Mouse (Mus musculus): ENCODE measurements around the gene Gm9945. TPM values are rescaled to one million over a fixed set of nuclear protein-coding genes. Genes with fewer than 3 reads are reported as not detected.

The Gm9945 gene
- polyA plus RNA-seq, 1 experiment from 2014 or later: not detected

- H3K4me1 ChIP-seq (replicated peaks): peaks cover 15% of the 10 kb centered on the region; the same call in 1 of the 2 replicates
- no peaks in the 10 kb centered on the region for H3K9me3 ChIP-seq
- 0 out of 2 replicates have a peak, but pooled peaks cover 4% of the 10 kb centered on the region for H3K27me3 ChIP-seq
- no peak for ATAC-seq (ENCODE audit: insufficient number of reproducible peaks, insufficient read depth, low FRiP score, low TSS enrichment, low read depth)
- no peak overlapping the region for H3K4me3 ChIP-seq (replicated peaks)
- no peak overlapping the region for H3K27ac ChIP-seq
- no peak overlapping the region for H3K4me2 ChIP-seq
- H3K36me3 ChIP-seq: no peaks in the 10 kb centered on the region
- WGBS: 71% methylated on average over 6 of the region's 6 CpGs
- no peak overlapping the region for H3K9ac ChIP-seq (replicated peaks)
These were observed 17.0 kb downstream of the Gm9945 start for GRCm38 (mm10) chr11:53496946-53497345.

- no peaks in the 10 kb centered on the region for H3K36me3 ChIP-seq
- H3K4me1 ChIP-seq (replicated peaks): peaks cover 19% of the 10 kb centered on the region; the same call in 1 of the 2 replicates
- H3K4me2 ChIP-seq: peak overlapping the region; percentile 40
- H3K9ac ChIP-seq (replicated peaks): no peak overlapping the region
- no peak overlapping the region for H3K27ac ChIP-seq
- ATAC-seq (ENCODE audit: insufficient number of reproducible peaks, insufficient read depth, low FRiP score, low TSS enrichment, low read depth): no peak; the same call in 1 of the 2 replicates
- H3K27me3 ChIP-seq: 0 out of 2 replicates have a peak, but pooled peaks cover 4% of the 10 kb centered on the region
- H3K9me3 ChIP-seq: no peaks in the 10 kb centered on the region
- WGBS: 12% methylated on average over 11 of the region's 11 CpGs
- H3K4me3 ChIP-seq (replicated peaks): no peak overlapping the region
These were observed 20.6 kb downstream of the Gm9945 start for GRCm38 (mm10) chr11:53500569-53500968.

- Histone ChIP-seq H3K36me3 (no peaks in the 10 kb centered on the region), H3K4me1 (replicated peaks) (peaks cover 13% of the 10 kb centered on the region; the same call in 1 of the 2 replicates), H3K27me3 (0 out of 2 replicates have a peak, but pooled peaks cover 4% of the 10 kb centered on the region), H3K9ac (replicated peaks) (no peak overlapping the region), H3K9me3 (no peaks in the 10 kb centered on the region), H3K4me3 (replicated peaks) (no peak overlapping the region), H3K4me2 (no peak overlapping the region), H3K27ac (no peak overlapping the region)
- no peak for ATAC-seq (ENCODE audit: insufficient number of reproducible peaks, insufficient read depth, low FRiP score, low TSS enrichment, low read depth)
- 81% methylated on average over 8 of the region's 8 CpGs for WGBS
These were observed 22.2 kb downstream of the Gm9945 start for GRCm38 (mm10) chr11:53502039-53502765.

- H3K9me3 ChIP-seq: no peaks in the 10 kb centered on the region
- 0 out of 2 replicates have a peak, but pooled peaks cover 4% of the 10 kb centered on the region for H3K27me3 ChIP-seq
- H3K9ac ChIP-seq (replicated peaks): no peak overlapping the region
- no peak overlapping the region for H3K4me2 ChIP-seq
- no peak overlapping the region for H3K27ac ChIP-seq
- no peak for ATAC-seq (ENCODE audit: insufficient number of reproducible peaks, insufficient read depth, low FRiP score, low TSS enrichment, low read depth)
- WGBS: 86% methylated on average over 5 of the region's 5 CpGs
- peaks cover 13% of the 10 kb centered on the region; the same call in 1 of the 2 replicates for H3K4me1 ChIP-seq (replicated peaks)
- H3K36me3 ChIP-seq: no peaks in the 10 kb centered on the region
- no peak overlapping the region for H3K4me3 ChIP-seq (replicated peaks)
These were observed 23.8 kb downstream of the Gm9945 start for GRCm38 (mm10) chr11:53503738-53504137.

- H3K27ac ChIP-seq: no peak overlapping the region
- H3K27me3 ChIP-seq: 0 out of 2 replicates have a peak, but pooled peaks cover 4% of the 10 kb centered on the region
- H3K9me3 ChIP-seq: no peaks in the 10 kb centered on the region
- no peak overlapping the region for H3K4me2 ChIP-seq
- H3K36me3 ChIP-seq: no peaks in the 10 kb centered on the region
- peaks cover 13% of the 10 kb centered on the region; the same call in 1 of the 2 replicates for H3K4me1 ChIP-seq (replicated peaks)
- no peak overlapping the region for H3K9ac ChIP-seq (replicated peaks)
- no peak for ATAC-seq (ENCODE audit: insufficient number of reproducible peaks, insufficient read depth, low FRiP score, low TSS enrichment, low read depth)
- H3K4me3 ChIP-seq (replicated peaks): no peak overlapping the region
- WGBS: 90% methylated on average over 8 of the region's 8 CpGs
These were observed 24.4 kb downstream of the Gm9945 start for GRCm38 (mm10) chr11:53504376-53504775.

- no peaks in the 10 kb centered on the region for H3K9me3 ChIP-seq
- H3K9ac ChIP-seq (replicated peaks): no peak overlapping the region
- ATAC-seq (ENCODE audit: insufficient number of reproducible peaks, insufficient read depth, low FRiP score, low TSS enrichment, low read depth): no peak
- no peak overlapping the region for H3K27ac ChIP-seq
- no peak overlapping the region for H3K4me3 ChIP-seq (replicated peaks)
- no peaks in the 10 kb centered on the region for H3K36me3 ChIP-seq
- WGBS: 49% methylated on average over 5 of the region's 5 CpGs
- H3K4me1 ChIP-seq (replicated peaks): peaks cover 13% of the 10 kb centered on the region; the same call in 1 of the 2 replicates
- no peak overlapping the region for H3K4me2 ChIP-seq
- no peaks in the 10 kb centered on the region for H3K27me3 ChIP-seq
These were observed 25.2 kb downstream of the Gm9945 start for GRCm38 (mm10) chr11:53505026-53505663.

GRCm38 (mm10) chr11:53507098-53507805, 27.3 kb downstream of the Gm9945 start:
- ATAC-seq (ENCODE audit: insufficient number of reproducible peaks, insufficient read depth, low FRiP score, low TSS enrichment, low read depth): no peak
- 80% methylated on average over 9 of the region's 9 CpGs for WGBS

GRCm38 (mm10) chr11:53508152-53508551, 28.2 kb downstream of the Gm9945 start:
- Histone ChIP-seq H3K36me3 (no peaks in the 10 kb centered on the region), H3K27me3 (no peaks in the 10 kb centered on the region), H3K27ac (no peak overlapping the region), H3K4me3 (replicated peaks) (no peak overlapping the region), H3K4me2 (no peak overlapping the region), H3K9ac (replicated peaks) (no peak overlapping the region), H3K4me1 (replicated peaks) (0 out of 2 replicates have a peak, but pooled peaks cover 8% of the 10 kb centered on the region), H3K9me3 (no peaks in the 10 kb centered on the region)
- 83% methylated on average over 7 of the region's 7 CpGs for WGBS
- ATAC-seq (ENCODE audit: insufficient number of reproducible peaks, insufficient read depth, low FRiP score, low TSS enrichment, low read depth): no peak

More at GRCm38 (mm10) chr11:53507098-53507805, 27.3 kb downstream of the Gm9945 start:
- Histone ChIP-seq H3K4me2 (no peak overlapping the region), H3K27me3 (no peaks in the 10 kb centered on the region), H3K4me1 (replicated peaks) (0 out of 2 replicates have a peak, but pooled peaks cover 8% of the 10 kb centered on the region), H3K27ac (no peak overlapping the region), H3K4me3 (replicated peaks) (no peak overlapping the region), H3K9ac (replicated peaks) (no peak overlapping the region), H3K36me3 (no peaks in the 10 kb centered on the region), H3K9me3 (no peaks in the 10 kb centered on the region)

GRCm38 (mm10) chr11:53508591-53508990, 28.6 kb downstream of the Gm9945 start:
- Histone ChIP-seq H3K9ac (replicated peaks) (no peak overlapping the region), H3K4me2 (no peak overlapping the region), H3K27me3 (no peaks in the 10 kb centered on the region), H3K9me3 (no peaks in the 10 kb centered on the region), H3K36me3 (no peaks in the 10 kb centered on the region), H3K4me3 (replicated peaks) (no peak overlapping the region), H3K27ac (no peak overlapping the region), H3K4me1 (replicated peaks) (0 out of 2 replicates have a peak, but pooled peaks cover 8% of the 10 kb centered on the region)
- ATAC-seq (ENCODE audit: insufficient number of reproducible peaks, insufficient read depth, low FRiP score, low TSS enrichment, low read depth): no peak
- 45% methylated on average over 3 of the region's 3 CpGs for WGBS

GRCm38 (mm10) chr11:53510351-53510750, 30.4 kb downstream of the Gm9945 start:
- Histone ChIP-seq H3K27me3 (no peaks in the 10 kb centered on the region), H3K4me3 (replicated peaks) (no peak overlapping the region), H3K36me3 (no peaks in the 10 kb centered on the region), H3K9me3 (no peaks in the 10 kb centered on the region), H3K4me1 (replicated peaks) (0 out of 2 replicates have a peak, but pooled peaks cover under 1% of the 10 kb centered on the region), H3K4me2 (no peak overlapping the region), H3K9ac (replicated peaks) (no peak overlapping the region), H3K27ac (no peak overlapping the region)
- no peak for ATAC-seq (ENCODE audit: insufficient number of reproducible peaks, insufficient read depth, low FRiP score, low TSS enrichment, low read depth)
- 46% methylated on average over 5 of the region's 5 CpGs for WGBS
